Mouse (Mus musculus) embryonic facial prominence, embryonic 11.5 days (tissue): ENCODE measurements around the gene Fam213a. TPM values are rescaled to one million over a fixed set of nuclear protein-coding genes. Genes with fewer than 3 reads are reported as not detected.

ENCODE experiments used
- polyA plus RNA-seq: library from polyadenylated mRNA; unstranded; fragments of >200 nt; fragmentation: Nextera tagmentation; extraction: Ambion mirVana; gene quantifications from 2 replicates; pipeline ENCODE4 v1.2.1, GENCODE M21; 2014

Fam213a gene
- polyA plus RNA-seq, 1 experiment from 2014 or later: 33.1 TPM

Other genes starting within 250 kb of the Fam213a start
- gene Sh2d4b, start 120.5 kb downstream of the Fam213a start, polyA plus RNA-seq: 0.50 and 0.66 TPM in 2 replicates
- 92.5 and 95.0 TPM in 2 replicates for gene Tspan14, start 47.0 kb downstream of the Fam213a start, polyA plus RNA-seq
- not detected in 2 replicates for gene Dydc2, start 55.4 kb upstream of the Fam213a start, polyA plus RNA-seq
- not detected in 2 replicates for gene Dydc1, start 59.1 kb upstream of the Fam213a start, polyA plus RNA-seq
- gene Mat1a, start 91.2 kb upstream of the Fam213a start, polyA plus RNA-seq: not detected in 2 replicates
- not detected in 2 replicates for gene Sftpa1, start 118.0 kb upstream of the Fam213a start, polyA plus RNA-seq
- gene Mbl1, start 137.7 kb upstream of the Fam213a start, polyA plus RNA-seq: not detected in 2 replicates
- not detected in 2 replicates for gene Sftpd, start 171.4 kb upstream of the Fam213a start, polyA plus RNA-seq